In the genomic region with DNA sequence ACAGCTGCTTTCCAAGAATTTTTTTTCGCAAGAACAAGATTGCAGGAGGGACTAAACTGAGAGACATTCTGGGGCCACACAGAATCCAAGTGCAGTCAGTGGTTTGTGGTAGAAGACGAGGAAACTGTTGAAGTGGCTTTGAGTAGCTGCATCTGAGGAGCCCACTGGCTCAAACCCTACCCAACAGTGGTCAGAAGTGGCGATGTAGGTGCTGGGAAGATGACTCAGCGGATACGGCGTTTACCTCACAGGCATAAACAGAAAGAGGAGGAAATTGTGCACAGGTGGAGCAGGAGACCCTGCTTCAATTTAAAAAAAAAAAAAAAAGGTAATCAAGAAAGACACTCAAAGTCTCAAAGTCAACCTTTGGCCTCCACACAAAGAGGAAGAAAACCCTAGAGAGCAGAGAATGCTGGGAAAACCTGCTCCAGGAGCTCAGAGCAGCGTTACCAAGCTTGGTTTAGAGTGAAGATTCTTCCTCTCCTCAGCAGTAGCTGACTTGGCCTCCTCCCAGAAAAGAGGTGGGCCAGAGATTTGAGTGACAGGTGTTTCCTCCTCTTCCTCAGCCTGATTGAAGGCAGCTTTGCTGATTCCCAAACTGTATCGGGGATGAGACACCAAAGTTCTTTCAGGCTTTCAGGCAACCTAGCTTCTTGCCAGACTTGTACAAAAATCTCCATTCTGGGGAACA, we compare ENCODE assay signal across 11 mouse cellular contexts. TPM values are rescaled to one million over a fixed set of nuclear protein-coding genes. Genes with fewer than 3 reads are reported as not detected.
DNase-seq lines count a peak whose midpoint lies in the region; ATAC-seq lines count a peak whose summit lies in the region.
"Had no signal": no experiment of that assay in that cellular context is flagged by ENCODE, and none has a peak within 500 bp of the region (broad histone marks: within the 10 kb centered on the region; RNA-seq: fewer than 3 reads in every experiment).

No protein-coding gene starts in this region.

- H3K27me3 ChIP-seq in liver, embryonic 13.5 days = no peaks in the 10 kb centered on the region
- H3K27me3 ChIP-seq: kidney, embryonic 15.5 days had no signal

- no peak overlapping the region for H3K4me3 ChIP-seq in liver, embryonic 13.5 days (replicated peaks)
- H3K4me3 ChIP-seq: kidney, embryonic 15.5 days had no signal

- peak; percentile 73 for ATAC-seq in erythroblast, adult 5-6 weeks (replicated peaks; ENCODE audit: low FRiP score, poor library complexity, severe bottlenecking)
- no peak for ATAC-seq in liver, embryonic 13.5 days (ENCODE audit: low read depth)

- 0 out of 2 replicates have a peak overlapping the region, but pooled peaks have one; percentile 2 for H3K27ac ChIP-seq in liver, embryonic 13.5 days
- H3K27ac ChIP-seq: kidney, embryonic 15.5 days had no signal

- DNase-seq in thymus, postnatal 14 days = peak; percentile 13
- no peak for DNase-seq in thymus, postnatal 0 days (ENCODE audit: low spot score)
- no peak for DNase-seq in liver, embryonic 13.5 days
- peak; percentile 62 for DNase-seq in yolk sac, embryonic 10.5 days (ENCODE audit: low spot score)
- DNase-seq in ovary, postnatal 10 days (ENCODE audit: low spot score) = no peak
- DNase-seq in embryo, embryonic 11 days = no peak
- DNase-seq: adrenal gland, postnatal 25 days; lung, embryonic 14.5 days; retina, postnatal 1 day had no signal

- peak overlapping the region; percentile 25; the same call in 1 of the 2 replicates for H3K4me2 ChIP-seq in liver, embryonic 13.5 days
- H3K4me2 ChIP-seq: kidney, embryonic 15.5 days; lung, embryonic 14.5 days had no signal

- H3K9ac ChIP-seq in liver, embryonic 13.5 days = no peak overlapping the region
- H3K9ac ChIP-seq: kidney, embryonic 15.5 days; lung, embryonic 14.5 days had no signal

- H3K36me3 ChIP-seq in liver, embryonic 13.5 days = 0 out of 2 replicates have a peak, but pooled peaks cover 7% of the 10 kb centered on the region

- H3K4me1 ChIP-seq in liver, embryonic 13.5 days (replicated peaks) = peaks cover 64% of the 10 kb centered on the region

- H3K9me3 ChIP-seq in liver, embryonic 13.5 days (replicated peaks) = no peaks in the 10 kb centered on the region
- H3K9me3 ChIP-seq: kidney, embryonic 15.5 days had no signal

- 49% methylated on average over 8 of the region's 8 CpGs for WGBS in liver, embryonic 13.5 days (ENCODE audit: insufficient replicate concordance)

RNA-seq across cellular contexts. Expression of gene Glrx, which starts 4.5 kb away (rescaled TPM):
- 42.9 and 46.2 TPM in 2 replicates for polyA plus RNA-seq in thymus, postnatal 0 days (2015; fragmentation: Nextera tagmentation; extraction: Ambion mirVana)
- 94.9 and 109 TPM in 2 replicates for total RNA-seq in erythroblast, adult 5-6 weeks (2015; ENCODE audit: low replicate concordance)
- 49.8 and 70.8 TPM in 2 replicates for total RNA-seq in erythroblast, adult 5-6 weeks (2017; ENCODE audit: low replicate concordance)
- polyA plus RNA-seq in liver, embryonic 13.5 days (2015; fragmentation: Nextera tagmentation; extraction: Ambion mirVana) = 32.2 and 35.7 TPM in 2 replicates

Comparison
In these comparisons a context has a peak if more than half of its experiments do, and no peak if none do; other contexts are left out.
1. DNase-seq: peak in thymus, postnatal 14 days (single experiment) and yolk sac, embryonic 10.5 days (single experiment); none in thymus, postnatal 0 days (single experiment), liver, embryonic 13.5 days (single experiment), ovary, postnatal 10 days (single experiment) and embryo, embryonic 11 days (single experiment).